Mouse (Mus musculus) fibroblast of lung, adult 2 months (primary cell): ENCODE results near the gene Mllt3.

Experiments
- DNase-seq: peaks from one replicate; pipeline ENCODE4 v3.0.0-alpha.2; 2011; ENCODE audit warnings: low read depth

The Mllt3 gene

GRCm38 (mm10) chr4:87953268-87953667, 79.9 kb downstream of the Mllt3 start:
- DNase-seq = no peak

GRCm38 (mm10) chr4:87949451-87949850, 83.7 kb downstream of the Mllt3 start:
- no peak for DNase-seq

GRCm38 (mm10) chr4:87944320-87944719, 88.8 kb downstream of the Mllt3 start:
- no peak for DNase-seq

- no peak for DNase-seq
Measured at GRCm38 (mm10) chr4:87942921-87943403, 90.2 kb downstream of the Mllt3 start.

- no peak for DNase-seq
Measured at GRCm38 (mm10) chr4:87939474-87940154, 93.5 kb downstream of the Mllt3 start.

- no peak for DNase-seq
Measured at GRCm38 (mm10) chr4:87936326-87936725, 96.8 kb downstream of the Mllt3 start.

GRCm38 (mm10) chr4:87933701-87934337, 99.3 kb downstream of the Mllt3 start:
- peak; percentile 33 for DNase-seq

- no peak for DNase-seq
Measured at GRCm38 (mm10) chr4:87930356-87931245, 102.6 kb downstream of the Mllt3 start.

- no peak for DNase-seq
Measured at GRCm38 (mm10) chr4:87928603-87929199, 104.5 kb downstream of the Mllt3 start.

- no peak for DNase-seq
Measured at GRCm38 (mm10) chr4:87927354-87927753, 105.8 kb downstream of the Mllt3 start.

GRCm38 (mm10) chr4:87920664-87921063, 112.5 kb downstream of the Mllt3 start:
- DNase-seq = no peak

- DNase-seq = no peak
Measured at GRCm38 (mm10) chr4:87911172-87911994, 121.8 kb downstream of the Mllt3 start.

GRCm38 (mm10) chr4:87905149-87905771, 127.9 kb downstream of the Mllt3 start:
- no peak for DNase-seq

- no peak for DNase-seq
Measured at GRCm38 (mm10) chr4:87904722-87905121, 128.4 kb downstream of the Mllt3 start.

- DNase-seq = no peak
Measured at GRCm38 (mm10) chr4:87902584-87902983, 130.6 kb downstream of the Mllt3 start.

GRCm38 (mm10) chr4:87901166-87901565, 132.0 kb downstream of the Mllt3 start:
- DNase-seq = no peak

- no peak for DNase-seq
Measured at GRCm38 (mm10) chr4:87893498-87893897, 139.7 kb downstream of the Mllt3 start.

- DNase-seq = no peak
Measured at GRCm38 (mm10) chr4:87893012-87893411, 140.2 kb downstream of the Mllt3 start.

- DNase-seq = no peak
Measured at GRCm38 (mm10) chr4:87883225-87883875, 149.8 kb downstream of the Mllt3 start.

- no peak for DNase-seq
Measured at GRCm38 (mm10) chr4:87881995-87882394, 151.2 kb downstream of the Mllt3 start.
